Mouse (Mus musculus) activated CD4-positive, CD25-positive, alpha-beta regulatory T cell (primary cell): ENCODE results near the gene Flot2. TPM values are rescaled to one million over a fixed set of nuclear protein-coding genes. Genes with fewer than 3 reads are reported as not detected.

Experiments used
- polyA plus RNA-seq, 2 experiments: library from polyadenylated mRNA; unstranded; fragments of 100-300 nt; shearing (Covaris generic); gene quantifications; one replicate each; pipeline ENCODE4 v1.2.1; 2017

Flot2 gene
- 10 to 100 TPM; 41.5 to 48.8 TPM for polyA plus RNA-seq

DNA sequence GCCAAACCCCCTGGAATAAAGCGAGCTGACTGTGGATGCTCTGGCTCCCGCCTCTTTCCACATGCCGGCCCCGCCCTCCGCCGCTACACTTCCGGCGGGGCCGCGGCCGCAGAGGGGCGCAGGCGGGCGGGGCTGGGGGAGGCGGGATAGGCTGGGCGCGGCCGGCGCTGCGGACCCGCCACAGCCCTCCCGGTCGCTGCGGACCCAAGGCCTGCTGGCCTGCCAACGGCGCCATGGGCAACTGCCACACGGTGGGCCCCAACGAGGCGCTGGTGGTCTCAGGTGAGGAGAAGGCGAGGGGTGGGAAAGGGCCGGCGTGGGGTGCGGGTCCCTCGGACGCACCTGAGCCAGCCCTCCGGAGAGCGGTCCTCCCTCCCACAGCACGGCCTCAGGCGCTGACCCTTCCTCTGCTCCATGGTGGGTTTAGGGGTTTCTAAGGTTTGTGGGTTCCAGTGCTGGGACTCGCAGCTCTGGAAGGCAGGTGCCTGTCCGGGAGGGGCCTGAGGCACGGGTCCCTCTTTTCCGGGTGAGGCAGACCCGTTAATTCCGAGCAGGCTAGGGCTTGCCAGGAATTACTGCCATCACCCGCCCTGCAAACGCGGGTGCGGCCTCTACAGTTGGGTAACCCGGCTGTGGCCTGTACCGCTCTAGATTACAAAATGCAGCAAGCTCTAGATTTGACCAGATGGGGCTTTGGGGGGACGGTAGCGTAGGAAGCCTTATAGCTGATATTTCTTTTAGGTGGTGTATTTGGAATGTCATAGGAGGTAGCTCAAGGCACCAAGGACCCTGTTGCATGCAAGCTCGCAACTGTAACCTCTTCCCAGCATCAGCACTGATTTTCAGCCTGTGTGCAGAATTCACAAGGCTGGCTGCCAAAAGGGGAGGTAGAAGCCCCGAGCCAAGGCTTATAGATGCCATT is at the start of gene Flot2:
Gene Flot2 (plus strand): TSS at position 101 of the 922 bp plus-strand sequence.

DNA sequence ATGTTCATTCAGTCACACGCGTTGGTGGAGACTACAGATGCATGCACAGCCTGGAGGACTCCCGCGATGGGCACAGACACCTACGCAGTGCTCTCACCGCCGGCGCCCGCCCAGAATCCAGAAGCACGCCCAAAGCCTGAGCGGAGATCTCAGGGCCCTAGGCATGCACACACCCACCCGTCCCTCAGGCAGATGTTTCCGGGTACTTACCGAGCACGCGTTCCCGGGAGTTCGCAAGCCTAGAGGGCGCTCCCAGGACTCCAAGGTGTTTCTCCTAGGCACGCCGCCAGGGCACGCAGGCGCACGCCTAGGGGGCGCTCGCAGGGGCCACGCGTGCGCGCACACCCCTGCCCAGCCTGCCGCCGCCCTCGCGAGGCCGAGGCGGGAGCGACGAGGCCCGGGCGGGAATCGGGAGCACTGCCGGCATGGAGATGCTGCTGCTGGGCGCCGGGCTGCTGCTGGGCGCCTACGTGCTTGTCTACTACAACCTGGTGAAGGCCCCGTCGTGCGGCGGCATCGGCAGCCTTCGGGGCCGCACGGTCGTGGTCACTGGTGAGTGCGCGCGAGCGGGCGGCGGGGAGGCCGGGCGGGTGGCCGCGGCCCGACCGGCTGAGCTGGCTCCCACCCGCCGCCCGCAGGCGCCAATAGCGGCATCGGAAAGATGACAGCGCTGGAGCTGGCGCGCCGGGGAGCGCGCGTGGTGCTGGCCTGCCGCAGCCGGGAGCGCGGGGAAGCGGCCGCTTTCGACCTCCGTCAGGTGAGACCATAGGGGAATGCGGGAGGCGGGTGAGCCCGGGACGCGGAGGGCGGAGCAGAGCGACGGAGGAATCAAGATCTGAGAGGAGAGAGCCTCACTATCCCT is 5.6 kb upstream of the Flot2 start, which contains the start of gene Dhrs13:
Gene Dhrs13 (plus strand): TSS at position 334 of the 862 bp plus-strand sequence.

DNA sequence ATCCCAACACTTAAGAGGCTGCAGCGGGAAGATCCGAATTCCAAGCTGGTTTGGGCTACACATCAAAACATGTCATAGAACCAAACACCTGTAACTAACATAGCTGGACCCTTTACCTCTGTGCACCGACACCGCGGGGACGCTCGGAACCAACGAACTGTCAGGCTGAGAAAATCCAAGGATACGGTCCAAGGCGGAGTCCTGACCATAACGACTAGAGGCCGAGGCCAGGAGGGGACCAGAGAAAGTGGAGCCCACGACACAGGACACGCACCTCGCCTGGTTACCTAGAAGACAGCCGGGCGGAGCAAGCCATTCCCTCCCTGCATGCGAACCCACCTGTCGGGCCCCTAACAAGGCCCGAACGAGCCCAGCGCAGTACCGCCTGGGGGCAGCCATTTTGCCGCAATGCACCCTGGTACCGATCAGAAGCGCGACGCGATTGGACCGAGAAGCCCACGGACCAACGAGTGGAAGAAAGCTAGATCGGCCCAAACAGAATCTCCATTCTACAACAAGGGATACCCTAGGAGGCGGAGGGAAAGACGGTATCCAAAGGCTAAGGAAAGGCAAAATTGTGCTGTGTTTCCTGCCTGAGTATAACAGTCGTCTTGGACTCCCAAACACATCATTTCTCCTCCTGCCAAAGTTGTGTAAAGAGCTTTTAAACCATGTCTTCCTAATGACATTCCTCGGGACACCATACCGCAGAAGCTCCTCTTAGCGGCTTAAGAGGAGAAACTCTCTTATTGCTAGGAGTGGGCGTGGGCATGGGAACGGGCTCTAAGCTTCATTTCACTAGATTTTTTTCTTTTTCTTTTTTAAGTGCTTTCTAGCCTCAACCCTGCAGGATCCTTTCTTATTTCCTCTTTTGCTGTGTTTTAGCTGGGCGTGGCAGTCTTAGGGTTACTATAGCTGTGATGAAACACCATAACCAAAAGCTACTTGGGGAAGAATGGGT is 42.5 kb downstream of the Flot2 start, which contains the start of gene Eral1:
Gene Eral1 (minus strand): TSS at position 423 of the 961 bp plus-strand sequence.

DNA sequence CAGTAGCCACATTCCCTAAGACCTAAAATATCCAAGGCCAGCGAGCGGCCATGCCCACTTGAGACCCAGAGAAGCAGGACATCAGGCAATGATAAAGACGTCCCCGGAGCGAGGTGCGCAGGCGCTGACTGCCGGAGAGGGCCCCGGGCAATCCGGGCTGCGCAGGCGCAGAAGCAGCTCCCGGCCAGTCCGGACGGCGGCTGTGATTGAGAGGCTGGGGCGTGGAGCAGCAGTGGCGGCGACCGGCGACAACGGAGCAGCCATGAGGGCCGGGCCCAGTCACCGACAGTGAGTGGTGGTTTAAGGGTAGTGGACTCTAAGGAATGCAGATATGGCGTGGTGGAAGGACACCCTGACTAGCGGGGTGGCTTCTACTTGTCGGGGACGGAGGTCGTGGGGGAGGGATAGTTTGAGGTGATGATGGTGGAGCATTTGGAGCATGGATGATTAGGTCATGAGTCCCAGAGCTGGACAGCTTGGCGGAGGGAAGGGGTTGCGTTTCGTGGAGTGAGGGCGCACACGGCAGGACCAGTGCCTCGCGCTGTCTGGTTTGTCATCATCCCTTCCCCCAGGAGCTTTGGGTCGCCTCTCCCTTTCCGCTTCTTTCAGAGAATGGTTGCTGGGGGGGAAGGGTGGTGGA is 56.9 kb downstream of the Flot2 start, which contains the start of gene Fam222b:
Gene Fam222b (plus strand): TSS at position 157 of the 640 bp plus-strand sequence.

Other genes with a start within 250 kb of the Flot2 start
- under 1 TPM; 0.50 to 0.89 TPM for gene Pipox, start 143.8 kb upstream of the Flot2 start, polyA plus RNA-seq
- under 1 TPM in 1 of 2 experiments, not detected in 1; 0.33 TPM for gene Sez6, start 107.1 kb upstream of the Flot2 start, polyA plus RNA-seq
- 10 to 100 TPM; 42.1 to 43.8 TPM for gene Phf12, start 55.2 kb upstream of the Flot2 start, polyA plus RNA-seq
- 1 to 10 TPM; 5.0 to 5.3 TPM for gene Dhrs13, start 5.7 kb upstream of the Flot2 start, polyA plus RNA-seq
- 10 to 100 TPM; 23.1 to 27.6 TPM for gene Eral1, start 42.5 kb downstream of the Flot2 start, polyA plus RNA-seq
- 10 to 100 TPM; 15.3 to 18.3 TPM for gene Fam222b, start 56.7 kb downstream of the Flot2 start, polyA plus RNA-seq
- 10 to 100 TPM; 33.0 to 39.8 TPM for gene Traf4, start 127.7 kb downstream of the Flot2 start, polyA plus RNA-seq
- 10 to 100 TPM in 1 of 2 experiments, 1 to 10 TPM in 1; 9.3 to 10.9 TPM for gene Nek8, start 138.7 kb downstream of the Flot2 start, polyA plus RNA-seq
- 1 to 10 TPM; 4.7 to 5.4 TPM for gene Tlcd1, start 138.8 kb downstream of the Flot2 start, polyA plus RNA-seq
- 1,000 to 10,000 TPM; 1,180 to 2,194 TPM for gene Rpl23a, start 145.7 kb downstream of the Flot2 start, polyA plus RNA-seq
- gene Rab34, start 150.5 kb downstream of the Flot2 start, polyA plus RNA-seq, result under 1 TPM; 0.91 to 0.97 TPM
- under 1 TPM; 0.29 to 0.55 TPM for gene Proca1, start 155.5 kb downstream of the Flot2 start, polyA plus RNA-seq
- gene Sdf2, start 207.8 kb downstream of the Flot2 start, polyA plus RNA-seq, result 10 to 100 TPM; 78.8 to 95.9 TPM
- gene Supt6, start 208.1 kb downstream of the Flot2 start, polyA plus RNA-seq, result 10 to 100 TPM; 15.5 to 29.0 TPM
- gene 2610507B11Rik, start 223.8 kb downstream of the Flot2 start, polyA plus RNA-seq, result 10 to 100 TPM; 40.4 to 65.7 TPM